In the genomic region with DNA sequence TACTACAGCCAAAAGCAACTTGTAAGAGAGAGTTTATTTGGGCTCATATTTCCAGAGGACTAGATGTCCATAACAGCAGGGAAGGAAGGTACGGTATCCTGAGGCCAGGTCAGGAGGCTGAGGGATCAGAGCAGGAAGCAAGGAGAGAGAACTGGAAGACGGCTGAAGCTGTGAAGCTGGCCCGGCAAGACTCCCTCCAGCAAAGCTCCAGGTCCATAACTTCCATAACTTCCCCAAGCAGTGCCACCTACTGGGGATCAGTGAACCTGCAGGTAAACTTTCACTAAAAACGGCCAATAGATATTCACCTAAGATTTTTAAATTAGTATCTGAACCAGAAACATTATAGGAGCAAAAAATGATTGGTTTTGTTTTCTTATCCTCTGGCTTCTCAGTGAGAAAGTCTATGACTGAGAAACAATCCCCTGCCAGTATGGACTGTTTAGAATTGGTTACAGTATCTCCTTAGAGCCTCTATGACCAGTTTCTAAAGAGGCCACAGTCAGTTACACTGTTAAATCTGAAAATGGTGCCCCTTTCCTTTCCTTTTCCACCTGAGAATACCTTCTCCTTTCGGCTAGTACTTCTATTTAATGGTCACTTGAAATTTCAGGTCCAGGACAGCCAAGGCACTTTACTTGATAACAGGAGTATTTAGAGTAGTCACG, we compare ENCODE assay signal across 8 mouse cellular contexts. TPM values are rescaled to one million over a fixed set of nuclear protein-coding genes. Genes with fewer than 3 reads are reported as not detected.
DNase-seq lines count a peak whose midpoint lies in the region; ATAC-seq lines count a peak whose summit lies in the region.

No protein-coding gene starts in this region.

- H3K9ac ChIP-seq in hindbrain, embryonic 16.5 days (ENCODE audit: low read depth, low read length), result no peak overlapping the region
- H3K9ac ChIP-seq in liver, embryonic 16.5 days (ENCODE audit: low read depth, low read length), result no peak overlapping the region
- no peak overlapping the region for H3K9ac ChIP-seq in neural tube, embryonic 12.5 days

- no peaks in the 10 kb centered on the region for H3K27me3 ChIP-seq in embryonic facial prominence, embryonic 10.5 days (replicated peaks; ENCODE audit: low read depth, poor library complexity, severe bottlenecking)
- H3K27me3 ChIP-seq in hindbrain, embryonic 16.5 days (replicated peaks; ENCODE audit: control insufficient read depth, insufficient read depth, low read length), result no peaks in the 10 kb centered on the region
- H3K27me3 ChIP-seq in liver, embryonic 16.5 days (ENCODE audit: control insufficient read depth, insufficient read depth, low read depth, low read length), result no peaks in the 10 kb centered on the region
- no peaks in the 10 kb centered on the region for H3K27me3 ChIP-seq in neural tube, embryonic 12.5 days (replicated peaks)

- H3K9me3 ChIP-seq in embryonic facial prominence, embryonic 10.5 days, result no peaks in the 10 kb centered on the region
- H3K9me3 ChIP-seq in hindbrain, embryonic 16.5 days (ENCODE audit: control insufficient read depth, low read length), result no peaks in the 10 kb centered on the region
- no peaks in the 10 kb centered on the region for H3K9me3 ChIP-seq in liver, embryonic 16.5 days (replicated peaks; ENCODE audit: control insufficient read depth, low read length)
- no peaks in the 10 kb centered on the region for H3K9me3 ChIP-seq in neural tube, embryonic 12.5 days

- WGBS in embryonic facial prominence, embryonic 10.5 days, result 37% methylated on average over 6 of the region's 6 CpGs
- WGBS in hindbrain, embryonic 16.5 days, result 42% methylated on average over 6 of the region's 6 CpGs
- WGBS in liver, embryonic 16.5 days (ENCODE audit: insufficient replicate concordance), result 28% methylated on average over 6 of the region's 6 CpGs
- WGBS in neural tube, embryonic 12.5 days, result 37% methylated on average over 6 of the region's 6 CpGs

- H3K36me3 ChIP-seq in embryonic facial prominence, embryonic 10.5 days (replicated peaks), result peaks cover 4% of the 10 kb centered on the region; the same call in 1 of the 2 replicates
- H3K36me3 ChIP-seq in hindbrain, embryonic 16.5 days (ENCODE audit: control insufficient read depth, insufficient read depth, low read length), result peaks cover 3% of the 10 kb centered on the region
- H3K36me3 ChIP-seq in liver, embryonic 16.5 days (ENCODE audit: control insufficient read depth, insufficient read depth), result no peaks in the 10 kb centered on the region
- H3K36me3 ChIP-seq in neural tube, embryonic 12.5 days, result no peaks in the 10 kb centered on the region; the same call in 1 of the 2 replicates

- H3K27ac ChIP-seq in embryonic facial prominence, embryonic 10.5 days (replicated peaks), result no peak overlapping the region
- 0 out of 2 replicates have a peak overlapping the region, but pooled peaks have one; percentile 7 for H3K27ac ChIP-seq in hindbrain, embryonic 16.5 days (ENCODE audit: low read depth, low read length)
- no peak overlapping the region for H3K27ac ChIP-seq in liver, embryonic 16.5 days (ENCODE audit: low read length)
- no peak overlapping the region for H3K27ac ChIP-seq in neural tube, embryonic 12.5 days

- no peak overlapping the region for H3K4me3 ChIP-seq in embryonic facial prominence, embryonic 10.5 days
- no peak overlapping the region for H3K4me3 ChIP-seq in hindbrain, embryonic 16.5 days (ENCODE audit: low read length)
- no peak overlapping the region for H3K4me3 ChIP-seq in liver, embryonic 16.5 days (ENCODE audit: low read depth, low read length)
- H3K4me3 ChIP-seq in neural tube, embryonic 12.5 days, result no peak overlapping the region

- no peak overlapping the region for H3K4me2 ChIP-seq in hindbrain, embryonic 16.5 days (ENCODE audit: low read length)
- H3K4me2 ChIP-seq in liver, embryonic 16.5 days (ENCODE audit: low read depth, low read length), result no peak overlapping the region
- H3K4me2 ChIP-seq in neural tube, embryonic 12.5 days (replicated peaks), result no peak overlapping the region

- no peaks in the 10 kb centered on the region for H3K4me1 ChIP-seq in embryonic facial prominence, embryonic 10.5 days
- no peaks in the 10 kb centered on the region for H3K4me1 ChIP-seq in hindbrain, embryonic 16.5 days (ENCODE audit: control insufficient read depth, insufficient read depth, low read depth, low read length)
- peaks cover 1% of the 10 kb centered on the region; the same call in 1 of the 2 replicates for H3K4me1 ChIP-seq in liver, embryonic 16.5 days (ENCODE audit: control insufficient read depth, low read depth, low read length)
- no peaks in the 10 kb centered on the region for H3K4me1 ChIP-seq in neural tube, embryonic 12.5 days

- DNase-seq in testis, postnatal 10 days (ENCODE audit: low spot score), result peak; percentile 61
- no peak for DNase-seq in testis, postnatal 14 days (ENCODE audit: low spot score)
- peak; percentile 52 for DNase-seq in adrenal gland, postnatal 25 days
- peak; percentile 59 for DNase-seq in embryonic facial prominence, embryonic 10.5 days (ENCODE audit: low spot score)
- peak; percentile 17 for DNase-seq in yolk sac, embryonic 10.5 days (ENCODE audit: low spot score)

- ATAC-seq in hindbrain, embryonic 16.5 days, result no peak
- ATAC-seq in liver, embryonic 16.5 days (ENCODE audit: low read depth), result peak; percentile 20; the same call in 1 of the 2 replicates
- ATAC-seq in neural tube, embryonic 12.5 days (ENCODE audit: low FRiP score, low read depth), result peak; percentile 53; the same call in 1 of the 2 replicates

RNA-seq across cellular contexts. Expression of a gene that starts 15.3 kb away (rescaled TPM):
- total RNA-seq in adrenal gland, postnatal 25 days (2021), result 4.8 TPM in 1 of 2 replicates, not detected in the other
- 6.9 and 7.1 TPM in 2 replicates for polyA plus RNA-seq in embryonic facial prominence, embryonic 10.5 days (2016; fragmentation: Nextera tagmentation; extraction: Ambion mirVana)
- 10.9 and 11.1 TPM in 2 replicates for polyA plus RNA-seq in hindbrain, embryonic 16.5 days (2015; fragmentation: Nextera tagmentation; extraction: Ambion mirVana)
- polyA plus RNA-seq in liver, embryonic 16.5 days (2015; fragmentation: Nextera tagmentation; extraction: Ambion mirVana), result 2.3 and 2.4 TPM in 2 replicates
- polyA plus RNA-seq in neural tube, embryonic 12.5 days (2016; fragmentation: Nextera tagmentation; extraction: Ambion mirVana), result 16.3 and 20.3 TPM in 2 replicates

RNA-seq across cellular contexts. Expression of a gene that starts 15.4 kb away (rescaled TPM):
- total RNA-seq in adrenal gland, postnatal 25 days (2021), result 15.7 and 19.1 TPM in 2 replicates
- 15.4 and 19.2 TPM in 2 replicates for polyA plus RNA-seq in embryonic facial prominence, embryonic 10.5 days (2016; fragmentation: Nextera tagmentation; extraction: Ambion mirVana)
- polyA plus RNA-seq in hindbrain, embryonic 16.5 days (2015; fragmentation: Nextera tagmentation; extraction: Ambion mirVana), result 61.0 and 62.6 TPM in 2 replicates
- polyA plus RNA-seq in liver, embryonic 16.5 days (2015; fragmentation: Nextera tagmentation; extraction: Ambion mirVana), result 15.0 and 15.9 TPM in 2 replicates
- polyA plus RNA-seq in neural tube, embryonic 12.5 days (2016; fragmentation: Nextera tagmentation; extraction: Ambion mirVana), result 30.5 and 31.5 TPM in 2 replicates

RNA-seq across cellular contexts. Expression of a gene that starts 15.5 kb away (rescaled TPM):
- 19.8 and 27.5 TPM in 2 replicates for total RNA-seq in adrenal gland, postnatal 25 days (2021)
- 204 and 210 TPM in 2 replicates for polyA plus RNA-seq in embryonic facial prominence, embryonic 10.5 days (2016; fragmentation: Nextera tagmentation; extraction: Ambion mirVana)
- 47.5 and 50.4 TPM in 2 replicates for polyA plus RNA-seq in hindbrain, embryonic 16.5 days (2015; fragmentation: Nextera tagmentation; extraction: Ambion mirVana)
- 61.1 and 85.4 TPM in 2 replicates for polyA plus RNA-seq in liver, embryonic 16.5 days (2015; fragmentation: Nextera tagmentation; extraction: Ambion mirVana)
- polyA plus RNA-seq in neural tube, embryonic 12.5 days (2016; fragmentation: Nextera tagmentation; extraction: Ambion mirVana), result 124 and 136 TPM in 2 replicates
